Mouse (Mus musculus) lung, postnatal 10 days (tissue): Measurements from ENCODE around the gene Zfp36.

Experiments used
- DNase-seq: peaks from one replicate; pipeline ENCODE4 v3.0.0; 2021

The Zfp36 gene

GRCm38 (mm10) chr7:28383606-28384005, 3.6 kb upstream of the Zfp36 start:
- DNase-seq, result no peak

- peak; percentile 46 for DNase-seq
Observed at GRCm38 (mm10) chr7:28382981-28383396, 2.9 kb upstream of the Zfp36 start.

GRCm38 (mm10) chr7:28382347-28382951, 2.4 kb upstream of the Zfp36 start:
- DNase-seq, result no peak

GRCm38 (mm10) chr7:28381938-28382337, 1.9 kb upstream of the Zfp36 start:
- DNase-seq, result peak; percentile 97

GRCm38 (mm10) chr7:28381017-28381790, 1.2 kb upstream of the Zfp36 start:
- peak; percentile 92 for DNase-seq

- DNase-seq, result peak; percentile 97
Observed at GRCm38 (mm10) chr7:28378769-28379651, 1.0 kb downstream of the Zfp36 start.

GRCm38 (mm10) chr7:28378066-28378690, 1.9 kb downstream of the Zfp36 start:
- peak; percentile 81 for DNase-seq

GRCm38 (mm10) chr7:28377190-28378065, 2.6 kb downstream of the Zfp36 start:
- peak; percentile 54 for DNase-seq

GRCm38 (mm10) chr7:28376011-28376771, 3.9 kb downstream of the Zfp36 start:
- DNase-seq, result peak; percentile 90

- peak; percentile 98 for DNase-seq
Observed at GRCm38 (mm10) chr7:28375176-28375921, 4.7 kb downstream of the Zfp36 start.

- no peak for DNase-seq
Observed at GRCm38 (mm10) chr7:28374647-28375046, 5.4 kb downstream of the Zfp36 start.

- DNase-seq, result no peak
Observed at GRCm38 (mm10) chr7:28373891-28374495, 6.1 kb downstream of the Zfp36 start.

GRCm38 (mm10) chr7:28373131-28373581, 6.9 kb downstream of the Zfp36 start:
- peak; percentile 93 for DNase-seq

- DNase-seq, result peak; percentile 99
Observed at GRCm38 (mm10) chr7:28372251-28373108, 7.6 kb downstream of the Zfp36 start, which contains the start of gene Plekhg2. Gene Plekhg2 (minus strand): TSS chr7:28372599.

GRCm38 (mm10) chr7:28371514-28371989, 8.5 kb downstream of the Zfp36 start:
- peak; percentile 88 for DNase-seq

- DNase-seq, result peak; percentile 66
Observed at GRCm38 (mm10) chr7:28370977-28371513, 9.0 kb downstream of the Zfp36 start.

GRCm38 (mm10) chr7:28370051-28370450, 10.0 kb downstream of the Zfp36 start:
- no peak for DNase-seq

GRCm38 (mm10) chr7:28368276-28368920, 11.7 kb downstream of the Zfp36 start:
- no peak for DNase-seq
